Mouse (Mus musculus) E14TG2a.4 (cell line): ENCODE measurements around the gene Rbms2.

ENCODE experiments used
- CTCF ChIP-seq: conservative IDR thresholded peaks from 2 replicates; pipeline ENCODE4 v1.5.1; 2014; ENCODE audit warnings: low read length
- NANOG ChIP-seq: IDR thresholded peaks from 2 replicates; pipeline ENCODE4 v1.6.1; 2014; ENCODE audit warnings: borderline replicate concordance, low read length, mixed read lengths
- POU5F1 ChIP-seq: IDR thresholded peaks from 2 replicates; pipeline ENCODE4 v1.6.1; 2014; ENCODE audit warnings: low read length, borderline replicate concordance

- TF ChIP-seq CTCF, result no peak
- no peak for TF ChIP-seq NANOG
- TF ChIP-seq POU5F1, result no peak
Observed at GRCm38 (mm10) chr10:128211390-128212108, 31.5 kb upstream of the Rbms2 start, which contains the start of gene Spryd4.
